Mouse (Mus musculus): Measurements from ENCODE around the gene Arap1.

The Arap1 gene

GRCm38 (mm10) chr7:101401510-101401909 is 53.6 kb downstream of the Arap1 start:
- DNase-seq: no peak

GRCm38 (mm10) chr7:101403831-101404230 is 56.0 kb downstream of the Arap1 start:
- no peak for DNase-seq

DNA sequence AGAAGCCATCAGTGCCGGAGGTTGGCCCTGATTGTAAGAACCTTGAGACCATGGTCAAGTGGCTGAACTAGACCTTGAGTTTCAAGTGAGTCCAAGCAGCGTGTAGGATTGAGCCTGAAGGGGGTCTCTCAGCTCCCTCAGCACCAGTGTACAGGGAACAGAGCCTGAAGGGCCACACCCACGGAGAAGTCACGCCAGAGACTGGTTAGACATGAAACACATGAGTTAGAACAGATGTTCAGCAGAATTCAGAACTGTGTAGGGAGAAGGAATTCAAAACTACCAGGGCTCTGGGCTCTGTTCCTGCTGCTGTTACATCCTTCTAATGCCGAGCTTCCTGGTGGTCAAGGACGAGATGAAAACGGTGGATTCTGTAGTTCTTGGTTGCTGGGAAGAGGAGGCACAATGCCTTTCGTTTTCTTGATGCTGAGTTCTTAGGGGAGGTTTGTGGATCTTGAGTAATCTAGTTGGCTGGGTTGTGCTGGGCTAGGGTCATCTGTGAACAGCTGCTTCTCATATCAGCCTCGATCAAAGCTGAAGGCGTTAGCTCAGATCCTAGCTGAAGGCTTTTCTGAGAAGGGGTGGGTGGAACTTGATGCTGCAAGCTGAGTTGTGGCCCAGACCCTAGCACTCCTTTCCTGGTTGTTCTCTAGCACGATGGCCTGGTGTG is 62.5 kb downstream of the Arap1 start, which contains the start of gene Gm45837:
Gene Gm45837 (plus strand): TSS at position 620 of the 670 bp plus-strand sequence.
- no peak for DNase-seq

GRCm38 (mm10) chr7:101412796-101413195 is 64.9 kb downstream of the Arap1 start:
- DNase-seq: peak; percentile 94 to 95

- no peak for DNase-seq
Observed at GRCm38 (mm10) chr7:101414209-101414608, 66.3 kb downstream of the Arap1 start.

- no peak for DNase-seq
Observed at GRCm38 (mm10) chr7:101414661-101415511, 67.0 kb downstream of the Arap1 start.

- DNase-seq: no peak
Observed at GRCm38 (mm10) chr7:101415512-101416100, 67.7 kb downstream of the Arap1 start.

DNA sequence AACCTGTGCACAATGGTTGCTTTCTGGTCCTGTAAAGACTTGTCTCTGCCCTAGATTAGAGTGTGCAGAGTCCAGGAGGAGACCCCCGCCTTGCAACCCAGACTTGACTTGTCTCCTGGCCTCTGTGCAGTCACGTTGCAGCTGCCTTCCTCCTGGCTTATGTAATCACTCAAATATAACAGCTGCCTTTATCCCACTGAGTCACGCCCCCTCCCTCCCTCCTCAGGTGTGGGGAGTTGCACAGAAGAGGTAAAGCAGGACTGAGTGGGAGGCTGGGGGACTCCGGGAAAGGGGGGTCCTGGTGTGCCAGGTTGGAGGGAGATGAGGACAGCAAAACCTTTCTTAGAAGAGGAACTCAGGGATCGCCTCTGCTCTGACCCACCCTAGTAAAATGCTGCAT is 68.5 kb downstream of the Arap1 start:
- no peak for DNase-seq

DNA sequence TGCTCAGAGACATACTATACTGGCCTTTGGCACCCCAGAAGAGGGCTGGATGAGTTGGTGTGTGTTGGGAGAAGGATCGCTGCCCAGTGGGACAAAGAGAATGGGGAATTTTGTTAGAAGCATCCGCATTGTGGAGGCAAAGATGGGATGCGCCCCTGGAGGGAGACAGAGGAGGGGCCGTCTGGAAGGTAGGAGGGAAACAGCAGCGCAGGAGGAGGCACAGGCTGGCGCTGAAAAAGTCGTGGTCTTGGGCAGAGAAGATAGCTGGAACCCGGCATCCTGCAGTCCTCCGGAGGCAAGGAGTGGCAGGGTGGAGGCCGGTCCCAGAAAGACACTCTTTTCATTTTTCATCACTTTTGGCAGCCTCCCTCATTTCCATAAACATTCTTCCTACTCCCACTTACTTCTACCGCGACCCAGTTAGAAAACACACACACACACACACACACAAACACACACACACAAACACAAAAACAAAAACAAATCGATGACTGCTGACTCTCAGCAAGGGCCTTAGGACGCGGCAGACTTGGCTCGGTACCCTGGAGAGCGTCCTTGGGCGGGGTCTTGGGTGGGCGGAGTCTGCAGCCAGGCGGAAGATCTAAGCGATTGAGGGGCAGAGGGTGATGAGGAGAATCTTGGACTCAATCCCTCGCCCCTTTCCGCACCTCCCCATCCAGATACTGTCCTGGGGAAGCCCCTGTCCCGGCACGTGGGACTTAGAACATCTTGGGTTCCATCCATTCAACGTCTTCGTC is 71.3 kb downstream of the Arap1 start:
- peak; percentile 62 to 65 for DNase-seq

GRCm38 (mm10) chr7:101421529-101421928 is 73.7 kb downstream of the Arap1 start, which contains the start of gene Pde2a:
TSS of gene Pde2a (plus strand) at chr7:101421691.
- DNase-seq: no peak

DNA sequence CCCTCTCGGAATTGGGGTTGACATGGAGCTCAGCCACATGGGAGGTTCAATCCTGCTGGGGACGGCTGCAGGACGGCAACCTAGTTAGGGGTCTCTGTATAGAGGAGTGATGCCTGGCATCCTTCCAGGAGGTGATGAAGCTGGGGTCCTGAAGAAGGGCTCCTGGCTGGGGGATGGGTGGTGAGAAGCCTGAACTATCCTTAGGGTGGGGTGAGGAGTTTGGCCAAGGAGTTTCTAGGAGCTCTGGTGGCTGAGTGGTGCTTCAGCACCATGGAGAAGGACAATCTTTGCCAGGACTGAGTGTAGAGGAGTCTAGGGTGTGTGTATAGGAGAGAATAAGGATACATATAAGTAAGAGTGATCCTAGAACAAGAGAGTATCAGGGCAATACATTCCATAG is 74.2 kb downstream of the Arap1 start:
- DNase-seq: no peak

DNA sequence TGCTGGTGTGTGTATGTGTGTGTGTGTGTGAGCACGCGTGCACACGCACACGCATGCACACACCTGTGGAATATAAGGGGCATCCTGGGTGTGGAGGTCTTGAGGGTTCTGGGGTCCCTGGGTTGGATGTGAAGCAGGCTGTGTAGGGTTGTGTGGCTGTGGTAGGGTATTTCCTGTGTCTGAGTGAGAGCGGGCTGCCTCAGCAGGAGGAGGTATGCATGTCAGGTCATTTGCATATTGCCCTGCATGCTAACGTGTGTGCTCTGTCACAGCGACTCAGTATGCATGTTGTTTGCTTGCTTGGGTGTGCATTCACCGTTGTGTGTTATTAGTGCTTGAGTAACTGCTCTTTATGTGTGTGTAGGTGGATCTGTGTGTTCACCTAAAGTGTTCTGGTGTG is 74.8 kb downstream of the Arap1 start:
- DNase-seq: peak in 1 of 2 experiments; percentile 28

GRCm38 (mm10) chr7:101423970-101424369 is 76.1 kb downstream of the Arap1 start:
- DNase-seq: no peak

- DNase-seq: no peak
Observed at GRCm38 (mm10) chr7:101426692-101427091, 78.8 kb downstream of the Arap1 start.

DNA sequence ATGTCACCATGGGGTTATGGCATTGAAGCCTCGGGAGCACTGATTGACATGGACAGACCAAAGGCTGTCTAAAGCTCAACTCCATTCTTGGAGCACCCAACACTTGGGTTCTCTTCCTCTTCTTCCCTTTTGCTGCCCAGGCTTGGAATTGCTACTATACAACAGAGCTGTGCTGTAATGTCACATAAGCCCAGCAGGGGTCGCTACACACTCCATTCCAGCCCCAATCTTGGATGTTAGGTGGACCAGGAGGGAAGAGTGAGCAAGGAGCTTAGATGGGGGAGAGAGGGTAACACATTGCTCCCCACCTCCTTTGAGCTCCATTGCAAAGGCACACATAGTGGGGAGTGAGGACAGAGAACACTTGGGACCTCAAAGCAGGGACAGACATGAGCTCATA is 79.9 kb downstream of the Arap1 start:
- DNase-seq: peak; percentile 69 to 71

- DNase-seq: no peak
Observed at GRCm38 (mm10) chr7:101435038-101435437, 87.2 kb downstream of the Arap1 start.

GRCm38 (mm10) chr7:101437876-101438275 is 90.0 kb downstream of the Arap1 start:
- no peak for DNase-seq

- no peak for DNase-seq
Observed at GRCm38 (mm10) chr7:101443093-101443492, 95.2 kb downstream of the Arap1 start.

DNA sequence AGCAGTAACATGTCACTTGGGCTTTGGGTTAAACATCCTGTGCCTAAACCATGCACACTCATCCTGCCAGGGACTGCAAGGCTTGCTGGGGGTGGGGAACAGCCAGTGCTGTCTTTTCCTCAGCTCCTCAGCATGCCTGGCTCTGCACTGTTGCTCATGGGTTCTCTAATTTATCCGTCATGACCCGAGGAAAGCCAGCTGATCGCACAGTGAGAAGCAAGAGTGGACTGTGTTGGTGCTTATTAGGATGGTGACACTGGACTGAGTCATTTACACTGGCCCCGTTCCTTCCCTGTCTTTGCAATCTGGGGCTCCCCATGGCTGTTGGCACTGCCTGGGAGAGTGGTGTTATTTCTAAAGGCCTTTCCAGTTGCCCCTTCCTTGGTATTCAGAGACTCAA is 96.3 kb downstream of the Arap1 start:
- DNase-seq: no peak

DNA sequence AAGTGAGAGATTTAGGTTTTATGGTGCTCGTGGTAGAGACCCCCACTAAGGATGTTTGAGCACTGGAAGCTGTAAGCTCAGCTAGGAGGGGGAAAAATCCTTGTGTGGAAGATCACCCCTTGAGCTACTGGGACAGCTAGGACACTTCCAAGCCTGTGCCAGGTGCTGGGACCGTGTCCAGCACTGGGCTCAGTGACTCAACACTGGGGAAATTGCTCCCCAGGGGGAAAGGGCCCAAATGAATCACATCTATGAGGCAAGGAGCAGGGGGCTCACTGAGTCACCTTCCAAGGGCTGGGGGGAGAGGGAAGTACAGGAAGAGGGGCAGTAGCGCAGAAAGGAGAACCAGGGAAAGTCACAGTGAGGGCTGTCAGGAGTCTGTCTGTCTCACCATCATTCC is 102.0 kb downstream of the Arap1 start:
- no peak for DNase-seq

DNA sequence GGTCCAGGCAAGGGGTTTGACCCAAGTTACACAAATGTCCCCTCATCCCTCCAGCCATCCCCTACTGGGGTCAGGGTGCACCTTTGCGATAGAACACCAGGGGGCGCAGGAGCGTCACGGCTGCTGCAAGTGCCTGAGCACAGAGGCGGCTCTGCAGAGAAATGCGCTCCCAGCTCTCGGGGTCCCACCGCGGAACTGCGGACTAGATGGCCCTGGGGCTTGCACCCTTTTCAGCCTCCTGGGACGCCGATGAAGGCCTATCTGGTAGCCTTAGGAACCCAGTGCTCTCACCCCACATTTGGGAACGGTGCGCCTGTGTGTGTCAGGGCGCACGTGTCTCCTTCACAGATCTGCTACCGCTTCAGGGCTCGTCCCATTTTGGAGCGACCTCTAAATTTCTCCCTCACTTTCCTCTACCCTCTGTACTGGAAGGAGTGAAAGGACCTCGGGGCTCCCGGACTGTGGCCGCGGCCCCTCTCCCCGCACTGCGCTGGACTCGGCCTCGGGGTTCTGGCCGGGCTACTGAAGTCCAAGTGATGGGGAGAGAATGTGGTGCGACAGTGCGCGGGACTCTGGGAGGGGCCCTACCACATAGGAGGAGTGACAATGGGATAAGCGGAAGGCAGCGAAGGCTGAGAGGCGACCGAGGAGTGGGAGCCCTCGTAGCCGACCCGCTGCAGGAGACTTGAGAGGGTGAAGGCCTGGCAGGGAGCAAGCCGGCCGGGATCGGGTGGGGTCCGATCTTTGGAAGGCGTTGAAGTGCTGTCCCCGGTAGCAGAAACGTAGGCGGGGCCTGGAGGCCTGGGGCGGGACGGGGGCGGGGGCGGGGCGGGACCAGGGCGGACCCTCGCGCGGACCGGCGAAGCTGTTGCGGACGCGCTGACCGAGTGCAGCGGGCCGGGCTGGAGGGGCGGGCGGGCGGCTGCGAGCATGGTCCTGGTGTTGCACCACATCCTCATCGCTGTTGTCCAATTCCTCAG is 102.8 kb downstream of the Arap1 start:
- peak; percentile 95 to 96 for DNase-seq

GRCm38 (mm10) chr7:101452669-101453068 is 104.8 kb downstream of the Arap1 start:
- no peak for DNase-seq

All from B cell, adult 2 months (primary cell).